Mouse (Mus musculus) CH12.LX (cell line): ENCODE measurements around the gene Lim2. TPM values are rescaled to one million over a fixed set of nuclear protein-coding genes. Genes with fewer than 3 reads are reported as not detected.
A peak's percentile ranks its signal among the peaks of the same experiment; 100 is the strongest.

Source experiments
- DNase-seq: peaks from one replicate; pipeline ENCODE4 v3.0.0-alpha.2; 2013; ENCODE audit errors: extremely low read depth
- H3K27ac ChIP-seq: 2 replicates; pipeline ENCODE4 v1.5.1; 2012; ENCODE audit warnings: low read depth, mild to moderate bottlenecking, control low read depth, moderate library complexity; ENCODE audit not compliant: insufficient read depth
- H3K27me3 ChIP-seq: replicated peaks from 2 replicates; pipeline ENCODE3; 2012; ENCODE audit warnings: inconsistent platforms
- H3K36me3 ChIP-seq, 2 experiments: replicated peaks in 1 of 2; 2 replicates each; pipeline versions ENCODE3 to v1.6.1; 2012; ENCODE audit warnings: inconsistent platforms in 1 of 2, low read length in 1 of 2, mild to moderate bottlenecking in 1 of 2, mixed read lengths in 1 of 2, moderate library complexity in 1 of 2; ENCODE audit not compliant: control insufficient read depth in 1 of 2, insufficient read depth in 1 of 2
- H3K4me1 ChIP-seq, 2 experiments: 2 replicates each; pipeline ENCODE4 v1.6.1; 2012; ENCODE audit warnings: inconsistent platforms in 1 of 2, moderate library complexity in 1 of 2; ENCODE audit not compliant: insufficient read depth in 2 of 2, control insufficient read depth in 1 of 2
- H3K4me2 ChIP-seq: 2 replicates; pipeline ENCODE4 v1.6.1; 2012; ENCODE audit warnings: low read depth, mild to moderate bottlenecking, control low read depth; ENCODE audit not compliant: poor library complexity, insufficient read depth, severe bottlenecking
- H3K4me3 ChIP-seq, 3 experiments: fragments of 150-350 bp in 1 of 3; sonication (generic) in 1 of 3; replicated peaks in 1 of 3; 2 replicates each; pipeline versions ENCODE3 to v1.5.1; 2011 to 2012; ENCODE audit warnings: low read depth in 2 of 3, low read length in 2 of 3, mild to moderate bottlenecking in 2 of 3, moderate library complexity in 2 of 3, control low read depth in 1 of 3, improper control_type of control experiment in 1 of 3, inconsistent platforms in 1 of 3, mixed read lengths in 1 of 3; ENCODE audit not compliant: poor library complexity in 1 of 3
- H3K79me2 ChIP-seq: replicated peaks from 2 replicates; pipeline ENCODE4 v1.6.1; 2012; ENCODE audit warnings: mild to moderate bottlenecking, moderate library complexity; ENCODE audit not compliant: control insufficient read depth, poor library complexity, insufficient read depth, severe bottlenecking; ENCODE audit errors: extremely low read depth
- H3K9ac ChIP-seq: 2 replicates; pipeline ENCODE4 v1.6.1; 2012; ENCODE audit warnings: low read depth, mild to moderate bottlenecking, control low read depth, moderate library complexity; ENCODE audit not compliant: insufficient read depth
- H3K9me3 ChIP-seq: replicated peaks from 2 replicates; pipeline ENCODE3; 2012; ENCODE audit warnings: low read length, inconsistent platforms, mixed read lengths
- BHLHE40 ChIP-seq: IDR thresholded peaks from 2 replicates; pipeline ENCODE4 v1.6.1; 2011; ENCODE audit warnings: mild to moderate bottlenecking, low read depth, low read length, improper control_type of control experiment
- CHD2 ChIP-seq: IDR thresholded peaks from 2 replicates; pipeline ENCODE4 v1.6.1; 2011; ENCODE audit warnings: low read length, improper control_type of control experiment
- CTCF ChIP-seq, 2 experiments: IDR thresholded peaks in 1 of 2; conservative IDR thresholded peaks in 1 of 2; 2 replicates each; pipeline ENCODE4 v1.5.1; 2011 to 2012; ENCODE audit warnings: low read depth in 2 of 2, low read length in 2 of 2, improper control_type of control experiment in 1 of 2, inconsistent platforms in 1 of 2, mild to moderate bottlenecking in 1 of 2, moderate library complexity in 1 of 2
- ELF1 ChIP-seq: IDR thresholded peaks from 2 replicates; pipeline ENCODE4 v1.6.1; 2014; ENCODE audit warnings: low read depth, mild to moderate bottlenecking, inconsistent platforms, low read length, improper control_type of control experiment
- EP300 ChIP-seq: IDR thresholded peaks from 2 replicates; pipeline ENCODE4 v1.6.1; 2011; ENCODE audit warnings: low read length, improper control_type of control experiment
- ETS1 ChIP-seq: conservative IDR thresholded peaks from 2 replicates; pipeline ENCODE4 v1.6.1; 2012; ENCODE audit warnings: low read depth, mild to moderate bottlenecking, inconsistent platforms, low read length, improper control_type of control experiment, moderate library complexity
- GABPA ChIP-seq: IDR thresholded peaks from 2 replicates; pipeline ENCODE4 v1.6.1; 2012; ENCODE audit warnings: low read depth, low read length, improper control_type of control experiment, inconsistent platforms; ENCODE audit not compliant: insufficient replicate concordance
- IRF4 ChIP-seq: IDR thresholded peaks from 2 replicates; pipeline ENCODE4 v1.6.1; 2014; ENCODE audit warnings: low read depth, mild to moderate bottlenecking, inconsistent platforms, low read length, improper control_type of control experiment
- JUND ChIP-seq: conservative IDR thresholded peaks from 2 replicates; pipeline ENCODE4 v1.6.1; 2011; ENCODE audit warnings: low read depth, low read length, improper control_type of control experiment
- KAT2A ChIP-seq: IDR thresholded peaks from 2 replicates; pipeline ENCODE4 v1.6.1; 2012; ENCODE audit warnings: low read length, improper control_type of control experiment, inconsistent platforms; ENCODE audit not compliant: insufficient replicate concordance
- MAFK ChIP-seq: IDR thresholded peaks from 2 replicates; pipeline ENCODE4 v1.6.1; 2011; ENCODE audit warnings: low read length, improper control_type of control experiment; ENCODE audit not compliant: insufficient replicate concordance
- MAZ ChIP-seq: IDR thresholded peaks from 2 replicates; pipeline ENCODE4 v1.6.1; 2012; ENCODE audit warnings: low read depth, mild to moderate bottlenecking, inconsistent platforms, low read length, improper control_type of control experiment, moderate library complexity
- MEF2A ChIP-seq: IDR thresholded peaks from 2 replicates; pipeline ENCODE4 v1.6.1; 2014; ENCODE audit warnings: low read depth, mild to moderate bottlenecking, inconsistent platforms, low read length, improper control_type of control experiment, borderline replicate concordance
- POLR2A ChIP-seq: IDR thresholded peaks from 2 replicates; pipeline ENCODE4 v1.6.1; 2011; ENCODE audit warnings: low read depth, mild to moderate bottlenecking, improper control_type of control experiment, low read length
- POLR2AphosphoS2 ChIP-seq: IDR thresholded peaks from 2 replicates; pipeline ENCODE4 v1.6.1; 2011; ENCODE audit warnings: low read depth, low read length, improper control_type of control experiment
- RAD21 ChIP-seq: IDR thresholded peaks from 2 replicates; pipeline ENCODE4 v1.6.1; 2011; ENCODE audit warnings: low read depth, mild to moderate bottlenecking, low read length, improper control_type of control experiment, moderate library complexity
- RCOR1 ChIP-seq: conservative IDR thresholded peaks from 2 replicates; pipeline ENCODE4 v1.6.1; 2012; ENCODE audit warnings: low read depth, mild to moderate bottlenecking, inconsistent platforms, low read length, improper control_type of control experiment
- SMC3 ChIP-seq: IDR thresholded peaks from 2 replicates; pipeline ENCODE4 v1.6.1; 2011; ENCODE audit warnings: low read depth, low read length, improper control_type of control experiment
- TBP ChIP-seq: conservative IDR thresholded peaks from 2 replicates; pipeline ENCODE4 v1.6.1; 2011; ENCODE audit warnings: low read depth, low read length, improper control_type of control experiment
- TCF12 ChIP-seq: IDR thresholded peaks from 2 replicates; pipeline ENCODE4 v1.6.1; 2014; ENCODE audit warnings: low read depth, mild to moderate bottlenecking, inconsistent platforms, low read length, improper control_type of control experiment
- UBTF ChIP-seq: IDR thresholded peaks from 2 replicates; pipeline ENCODE4 v1.6.1; 2012; ENCODE audit warnings: low read depth, mild to moderate bottlenecking, inconsistent platforms, low read length, improper control_type of control experiment, moderate library complexity
- USF1 ChIP-seq: IDR thresholded peaks from 2 replicates; pipeline ENCODE4 v1.6.1; 2014; ENCODE audit warnings: low read depth, mild to moderate bottlenecking, inconsistent platforms, low read length, improper control_type of control experiment
- USF2 ChIP-seq: conservative IDR thresholded peaks from 2 replicates; pipeline ENCODE4 v1.6.1; 2011; ENCODE audit warnings: low read depth, low read length, improper control_type of control experiment
- ZNF384 ChIP-seq: IDR thresholded peaks from 2 replicates; pipeline ENCODE4 v1.6.1; 2012; ENCODE audit warnings: low read depth, low read length, improper control_type of control experiment, inconsistent platforms
- dilution Hi-C: fragments of 300-500 bp; cut with MboI; formaldehyde crosslinking; loops from 2 replicates; pipeline ENCODE4 v1.14.3; 2020; ENCODE audit warnings: low sequenced_read_pairs; ENCODE audit not compliant: extremely low pct_unique_long_range_greater_than_20kb, extremely low pct_ligation_motif_present
- in situ Hi-C: fragments of 300-500 bp; cut with MboI; formaldehyde crosslinking; loops from 3 replicates; pipeline ENCODE4 v1.14.3; 2019; ENCODE audit warnings: low sequenced_read_pairs, low pct_ligation_motif_present, low pct_unique_long_range_greater_than_20kb, mixed read lengths
- polyA plus RNA-seq: library from polyadenylated mRNA; unstranded; fragments of >175 nt; gene quantifications from 2 replicates; pipeline ENCODE4 v1.2.1, GENCODE M21; 2012; ENCODE audit warnings: low read depth; ENCODE audit not compliant: insufficient read length
- total RNA-seq, 2 experiments: library from RNA; depleted of rRNA; stranded (reverse); fragments of 300-350 nt in 1 of 2; fragments of >200 nt in 1 of 2; gene quantifications; 2 replicates each; pipeline ENCODE4 v1.2.3; 2012 to 2014

Gene Lim2
- total and polyA plus RNA-seq, 3 experiments: 0.10 TPM; not detected in 2

DNA sequence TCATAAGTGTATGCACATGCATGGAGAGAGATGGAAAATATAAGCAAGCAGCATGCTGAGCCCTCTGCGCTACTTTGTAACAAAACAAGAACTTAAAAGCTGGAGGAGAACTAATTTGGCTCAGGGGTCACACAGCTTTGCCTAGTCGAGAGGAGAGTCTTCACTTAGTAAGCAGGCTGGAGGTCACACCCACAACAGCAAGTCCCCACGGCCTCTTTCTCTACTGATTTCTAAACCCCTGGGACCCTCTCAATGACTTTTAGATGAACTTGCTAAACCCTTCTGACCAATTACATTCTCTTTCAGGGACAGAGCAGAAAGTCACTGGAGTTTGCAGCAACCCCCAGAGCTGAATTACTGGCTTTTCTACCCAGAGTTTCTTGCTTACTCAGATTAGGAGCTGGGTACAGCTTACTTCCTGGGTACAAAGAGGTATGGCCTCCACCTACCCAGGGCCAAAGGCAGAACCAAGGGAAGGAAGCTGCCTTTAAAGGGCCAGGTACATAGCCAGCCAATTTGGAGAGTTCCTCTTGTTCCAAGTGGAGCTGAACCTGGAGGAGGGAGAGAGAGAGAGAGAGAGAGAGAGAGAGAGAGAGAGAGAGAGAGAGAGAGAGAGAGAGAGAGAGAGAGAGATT, 3.4 kb upstream of the Lim2 start:
- no peaks in the 10 kb centered on the region for H3K27me3 ChIP-seq
- in situ Hi-C loops: loop anchor here (5.0 to 25.0 kb wide), 3 partner anchors 38 to 1363 kb away; partner anchors contain the start of genes Siglecf and Vsig10l
- no peak overlapping the region for H3K4me2 ChIP-seq
- TF ChIP-seq ZNF384 (no peak), BHLHE40 (no peak), GABPA (no peak), TBP (no peak), IRF4 (no peak), KAT2A (no peak), TCF12 (no peak), CTCF (conservative IDR thresholded peaks at IDR 0.05 in 1 of 2, IDR thresholded peaks at IDR 0.05 in 1 of 2; ENCODE audit: low read depth in 2 of 2, low read length in 2 of 2) (no peak), USF2 (no peak), SMC3 (no peak), ELF1 (no peak), POLR2A (no peak), MAFK (no peak), MEF2A (no peak)
- TF ChIP-seq, all 38 proteins: peak for 0
- Histone ChIP-seq H3K27ac (no peak overlapping the region), H3K9me3 (peaks cover 4% of the 10 kb centered on the region), H3K4me3 (no peak overlapping the region), H3K79me2 (no peaks in the 10 kb centered on the region), H3K9ac (no peak overlapping the region), H3K36me3 (peaks cover 0 to 22% of the 10 kb centered on the region in 2 experiments), H3K4me1 (peaks cover 3 to 21% of the 10 kb centered on the region in 2 experiments; a peak in 2 of 4 replicates)
- dilution Hi-C loops: no loop called here
- DNase-seq: peak; percentile 37

DNA sequence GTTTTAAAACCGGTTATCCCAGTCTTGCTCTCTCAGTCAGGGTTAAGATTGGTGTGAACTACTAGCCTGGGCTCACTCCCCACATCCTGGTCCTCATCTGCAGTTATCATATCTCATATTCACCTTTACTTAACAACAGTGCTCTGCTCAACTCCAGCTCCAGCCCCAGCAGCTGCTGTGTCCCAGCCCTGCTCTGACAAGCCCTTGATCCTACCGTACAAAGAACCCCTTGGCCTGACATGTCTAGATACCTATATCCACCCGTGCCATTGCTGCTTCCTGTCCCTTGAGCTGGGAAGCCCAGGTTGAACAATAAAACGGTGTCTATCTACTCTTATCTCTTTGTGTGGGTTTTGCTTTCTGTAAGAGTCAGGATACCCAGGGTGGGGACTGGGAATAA, 2.0 kb downstream of the Lim2 start:
- Histone ChIP-seq H3K27me3 (peaks cover 4% of the 10 kb centered on the region), H3K4me1 (peaks cover 0 to 3% of the 10 kb centered on the region in 2 experiments; a peak in 1 of 4 replicates), H3K4me3 (no peak overlapping the region), H3K9me3 (peaks cover 11% of the 10 kb centered on the region), H3K9ac (no peak overlapping the region), H3K79me2 (no peaks in the 10 kb centered on the region), H3K27ac (no peak overlapping the region)
- in situ Hi-C loops: loop anchor here (10.0 kb wide), 1 partner anchor 75 kb away; the partner anchor contains the start of gene Siglecf
- no peak for DNase-seq
- no peak for TF ChIP-seq POLR2AphosphoS2
- no peak for TF ChIP-seq BHLHE40
- no peak for TF ChIP-seq MAZ
- TF ChIP-seq USF1: no peak
- TF ChIP-seq JUND: no peak
- no peak for TF ChIP-seq EP300
- TF ChIP-seq MAFK: no peak
- TF ChIP-seq CTCF (conservative IDR thresholded peaks at IDR 0.05 in 1 of 2, IDR thresholded peaks at IDR 0.05 in 1 of 2; ENCODE audit: low read depth in 2 of 2, low read length in 2 of 2): no peak
- TF ChIP-seq GABPA: no peak
- no peak for TF ChIP-seq IRF4
- no peak for TF ChIP-seq USF2
- TF ChIP-seq UBTF: no peak
- no peak for TF ChIP-seq MEF2A
- TF ChIP-seq CHD2: no peak
- no peak for TF ChIP-seq RAD21
- TF ChIP-seq ETS1: no peak
- no peak for TF ChIP-seq RCOR1
- TF ChIP-seq, all 38 proteins: peak for 0
- no peaks in the 10 kb centered on the region for H3K36me3 ChIP-seq
- no peak overlapping the region for H3K4me2 ChIP-seq
- dilution Hi-C loops: no loop called here
